Mouse (Mus musculus) stomach, embryonic 16.5 days (tissue): ENCODE results near the gene Sec16a. TPM values are rescaled to one million over a fixed set of nuclear protein-coding genes. Genes with fewer than 3 reads are reported as not detected.
A peak's percentile ranks its signal among the peaks of the same experiment; 100 is the strongest.

Experiments
- ATAC-seq: fragments of 200-750 bp; cut with Nextera tagmentation; 2 replicates; pipeline ENCODE4 v1.8.0; 2017; ENCODE audit warnings: moderate number of reproducible peaks, moderate TSS enrichment; ENCODE audit not compliant: insufficient read depth, low FRiP score
- H3K27ac ChIP-seq: fragments of 300-500 bp; sonication (generic); 2 replicates; pipeline ENCODE4 v1.5.1; 2014; ENCODE audit warnings: low read length
- H3K27me3 ChIP-seq: fragments of 300-500 bp; sonication (generic); 2 replicates; pipeline ENCODE4 v1.6.1; 2014; ENCODE audit warnings: low read length, control low read depth, mixed read lengths; ENCODE audit not compliant: control insufficient read depth, insufficient read depth
- H3K36me3 ChIP-seq: fragments of 300-500 bp; sonication (generic); 2 replicates; pipeline ENCODE4 v1.6.1; 2014; ENCODE audit warnings: low read length; ENCODE audit not compliant: control insufficient read depth, insufficient read depth
- H3K4me1 ChIP-seq: fragments of 300-500 bp; sonication (generic); 2 replicates; pipeline ENCODE4 v1.6.1; 2014; ENCODE audit warnings: low read length, control low read depth, mixed read lengths; ENCODE audit not compliant: control insufficient read depth, insufficient read depth
- H3K4me2 ChIP-seq: fragments of 300-500 bp; sonication (generic); 2 replicates; pipeline ENCODE4 v1.6.1; 2014; ENCODE audit warnings: low read depth, low read length, mixed read lengths
- H3K4me3 ChIP-seq: fragments of 300-500 bp; sonication (generic); replicated peaks from 2 replicates; pipeline ENCODE4 v1.5.1; 2014; ENCODE audit warnings: mild to moderate bottlenecking, low read length
- H3K9ac ChIP-seq: fragments of 300-500 bp; sonication (generic); 2 replicates; pipeline ENCODE4 v1.6.1; 2014; ENCODE audit warnings: low read length
- H3K9me3 ChIP-seq: fragments of 300-500 bp; sonication (generic); replicated peaks from 2 replicates; pipeline ENCODE4 v1.6.1; 2016; ENCODE audit warnings: low read length, control low read depth; ENCODE audit not compliant: control insufficient read depth
- WGBS: fragments of 180-500 bp; shearing (Covaris S2); extraction: QIAGEN DNeasy Blood & Tissue Kit; methylation state at CpG from one replicate; pipeline ENCODE4 v1.1.7; 2014; 5-methylcytosine and 5-hydroxymethylcytosine counted together
- microRNA-seq: library from miRNA; unstranded; fragments of <30 nt; microRNA quantifications from one replicate; pipeline ENCODE4, GENCODE M21; 2016
- polyA plus RNA-seq: library from polyadenylated mRNA; unstranded; fragments of >200 nt; fragmentation: Nextera tagmentation; extraction: Ambion mirVana; gene quantifications from 2 replicates; pipeline ENCODE4 v1.2.1, GENCODE M21; 2015

Gene Sec16a
- polyA plus RNA-seq, 1 experiment from 2014 or later, result 28.2 TPM

DNA sequence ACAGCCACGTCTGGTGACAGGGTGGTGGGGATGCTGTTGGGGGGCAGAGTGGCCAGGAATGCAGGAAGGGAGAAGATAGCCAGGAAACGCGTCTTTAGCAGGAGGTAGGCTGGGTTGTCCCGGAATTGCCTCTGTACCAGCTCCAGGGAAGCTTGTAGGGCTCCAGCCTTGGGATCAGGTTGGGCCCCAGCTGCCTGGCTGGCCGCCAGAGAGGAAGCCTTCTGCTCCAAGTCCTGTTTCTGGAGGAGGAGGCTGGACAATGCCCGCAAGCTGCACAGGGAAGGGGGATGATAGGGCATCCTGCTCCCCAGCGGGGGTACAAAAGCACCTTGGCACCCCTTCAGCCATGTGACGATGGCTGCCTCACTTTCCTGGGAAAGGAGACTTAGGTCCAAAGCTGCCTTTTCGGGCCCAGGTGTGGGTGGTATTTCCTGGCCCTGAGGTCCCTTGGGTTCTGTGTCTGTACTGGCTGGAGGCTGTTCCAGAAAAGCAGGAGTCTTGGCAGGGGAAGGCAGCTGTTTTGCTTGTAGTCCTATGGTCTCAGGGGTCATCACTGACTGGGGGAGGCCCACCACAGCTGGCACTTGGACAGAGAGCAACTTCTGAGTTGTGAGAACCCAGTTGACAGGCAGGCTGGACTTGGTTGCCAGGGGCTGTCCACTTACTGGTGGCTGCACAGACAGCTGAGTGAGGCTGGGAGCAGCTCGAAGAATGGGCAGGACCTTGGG lies 80.1 kb downstream of the Sec16a start:
- Histone ChIP-seq H3K4me2 (no peak overlapping the region), H3K27ac (peak overlapping the region; percentile 50; the same call in 1 of the 2 replicates), H3K36me3 (peaks cover 28% of the 10 kb centered on the region; the same call in 1 of the 2 replicates), H3K9me3 (no peaks in the 10 kb centered on the region), H3K9ac (peak overlapping the region; percentile 28; the same call in 1 of the 2 replicates), H3K4me1 (peaks cover 6% of the 10 kb centered on the region; the same call in 1 of the 2 replicates), H3K27me3 (no peaks in the 10 kb centered on the region), H3K4me3 (no peak overlapping the region)
- ATAC-seq, result no peak; the same call in 1 of the 2 replicates
- WGBS, result 72% methylated on average over 10 of the region's 10 CpGs

DNA sequence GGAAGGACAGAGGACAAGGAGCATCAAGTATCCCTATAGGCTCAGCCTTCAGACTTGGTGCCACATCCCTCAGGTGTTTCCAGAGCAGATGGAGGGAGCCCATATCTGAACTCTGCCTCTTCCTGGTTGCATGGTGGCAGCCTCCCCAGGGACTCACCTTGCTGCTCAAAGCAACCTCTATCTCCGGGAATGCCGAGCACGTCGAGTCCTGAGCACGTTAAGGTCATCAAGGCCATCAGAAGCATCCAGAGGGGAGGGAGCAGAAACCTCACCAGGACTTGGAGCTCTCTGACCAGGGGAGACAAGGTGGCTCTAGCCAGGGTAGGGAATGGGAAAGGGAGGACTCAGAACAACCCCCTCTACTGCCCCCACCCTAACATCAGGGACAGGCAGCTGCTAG lies 81.5 kb downstream of the Sec16a start:
- H3K4me3 ChIP-seq, result no peak overlapping the region
- H3K27ac ChIP-seq, result no peak overlapping the region
- peaks cover 6% of the 10 kb centered on the region; the same call in 1 of the 2 replicates for H3K4me1 ChIP-seq
- H3K27me3 ChIP-seq, result no peaks in the 10 kb centered on the region
- no peak overlapping the region for H3K4me2 ChIP-seq
- 53% methylated on average over 5 of the region's 5 CpGs for WGBS
- H3K36me3 ChIP-seq, result peaks cover 21% of the 10 kb centered on the region; the same call in 1 of the 2 replicates
- H3K9me3 ChIP-seq, result no peaks in the 10 kb centered on the region
- ATAC-seq, result no peak
- H3K9ac ChIP-seq, result no peak overlapping the region

- Histone ChIP-seq H3K36me3 (peaks cover 16% of the 10 kb centered on the region; the same call in 1 of the 2 replicates), H3K27me3 (no peaks in the 10 kb centered on the region), H3K4me2 (no peak overlapping the region), H3K9me3 (no peaks in the 10 kb centered on the region), H3K4me3 (no peak overlapping the region), H3K27ac (no peak overlapping the region), H3K4me1 (peaks cover 6% of the 10 kb centered on the region; the same call in 1 of the 2 replicates), H3K9ac (no peak overlapping the region)
- no peak for ATAC-seq
- 86% methylated on average over 5 of the region's 5 CpGs for WGBS
Observed at GRCm38 (mm10) chr2:26362991-26363390, 82.0 kb downstream of the Sec16a start.

DNA sequence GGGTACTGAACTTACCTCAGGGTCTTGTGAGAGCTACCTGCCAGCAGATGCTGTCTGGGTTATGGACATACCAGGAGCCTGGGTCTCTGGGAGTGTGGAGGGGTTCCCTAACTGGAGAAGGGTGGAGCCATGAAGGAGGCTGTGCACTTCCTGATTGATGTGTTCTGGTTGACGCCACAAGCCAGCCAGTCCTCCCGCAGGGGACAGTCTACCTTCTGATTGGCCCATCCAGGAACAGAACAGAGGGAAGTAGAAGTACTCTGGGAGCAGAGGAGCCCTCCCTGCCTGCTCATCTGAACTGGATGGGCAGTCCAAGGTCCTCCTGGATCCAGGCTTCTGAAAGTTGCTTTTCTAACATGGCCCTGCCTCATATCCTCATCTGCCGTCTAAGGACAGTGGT lies 84.2 kb downstream of the Sec16a start, which contains the start of gene Card9:
Card9 (minus strand) TSS at position 147 of the 400 bp plus-strand sequence.
- 36% methylated on average over 3 of the region's 3 CpGs for WGBS
- H3K27me3 ChIP-seq, result no peaks in the 10 kb centered on the region
- H3K4me1 ChIP-seq, result peaks cover 6% of the 10 kb centered on the region; the same call in 1 of the 2 replicates
- no peak within 1 kb of the TSS; the same call in 1 of the 2 replicates for H3K27ac ChIP-seq
- H3K9me3 ChIP-seq, result no peaks in the 10 kb centered on the region
- no peak for ATAC-seq
- H3K4me3 ChIP-seq, result no peak within 1 kb of the TSS
- peak within 1 kb of the TSS; percentile 11; the same call in 1 of the 2 replicates for H3K4me2 ChIP-seq
- H3K36me3 ChIP-seq, result no peaks in the 10 kb centered on the region
- H3K9ac ChIP-seq, result no peak within 1 kb of the TSS

DNA sequence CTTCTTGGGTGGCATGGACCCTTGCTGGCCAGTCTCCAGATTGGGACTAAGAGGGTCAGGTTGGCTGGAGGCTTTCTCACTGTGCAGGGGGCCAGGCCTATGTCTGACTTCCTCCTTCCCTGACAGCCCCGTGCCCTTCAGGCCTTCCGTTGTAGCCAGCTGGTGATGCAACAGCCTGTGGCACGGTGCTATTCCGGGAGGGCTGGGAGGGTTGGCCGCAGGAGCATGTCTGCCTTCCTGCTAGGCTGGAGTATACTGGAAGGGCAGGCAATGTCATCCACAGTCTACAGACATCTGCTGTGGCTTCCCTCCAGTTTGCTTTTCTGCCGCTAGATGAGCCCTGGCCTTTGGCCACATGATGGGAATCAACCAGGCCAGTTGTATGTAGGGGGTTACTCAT lies 85.0 kb downstream of the Sec16a start:
- no peaks in the 10 kb centered on the region for H3K9me3 ChIP-seq
- no peaks in the 10 kb centered on the region for H3K36me3 ChIP-seq
- H3K4me2 ChIP-seq, result peak overlapping the region; percentile 11; the same call in 1 of the 2 replicates
- H3K9ac ChIP-seq, result no peak overlapping the region
- WGBS, result 66% methylated on average over 6 of the region's 6 CpGs
- no peak overlapping the region for H3K4me3 ChIP-seq
- peaks cover 5% of the 10 kb centered on the region; the same call in 1 of the 2 replicates for H3K4me1 ChIP-seq
- H3K27me3 ChIP-seq, result no peaks in the 10 kb centered on the region
- H3K27ac ChIP-seq, result no peak overlapping the region; the same call in 1 of the 2 replicates
- ATAC-seq, result peak; percentile 9; the same call in 1 of the 2 replicates

Small RNAs within 50 kb of the gene (microRNA-seq; reads per million reads assigned to microRNA genes)
- 1.2 reads per million for gene Mir6996

Other genes starting within 250 kb of the Sec16a start
- gene Lhx3, start 236.9 kb downstream of the Sec16a start, polyA plus RNA-seq, result not detected in 2 replicates
- 23.2 and 24.1 TPM in 2 replicates for gene Qsox2, start 207.7 kb downstream of the Sec16a start, polyA plus RNA-seq
- gene Ccdc187, start 150.7 kb downstream of the Sec16a start, polyA plus RNA-seq, result 0.58 and 0.82 TPM in 2 replicates
- gene Gpsm1, start 129.7 kb downstream of the Sec16a start, polyA plus RNA-seq, result 28.8 and 33.0 TPM in 2 replicates
- 20.5 and 23.8 TPM in 2 replicates for gene Dnlz, start 93.1 kb downstream of the Sec16a start, polyA plus RNA-seq
- 1.1 and 1.5 TPM in 2 replicates for gene Card9, start 84.3 kb downstream of the Sec16a start, polyA plus RNA-seq
- gene Snapc4, start 64.6 kb downstream of the Sec16a start, polyA plus RNA-seq, result 25.8 and 26.1 TPM in 2 replicates
- gene Entr1, start 55.9 kb downstream of the Sec16a start, polyA plus RNA-seq, result 98.7 and 105 TPM in 2 replicates
- 97.0 and 104 TPM in 2 replicates for gene Pmpca, start 55.9 kb downstream of the Sec16a start, polyA plus RNA-seq
- 15.2 and 15.9 TPM in 2 replicates for gene Inpp5e, start 36.0 kb downstream of the Sec16a start, polyA plus RNA-seq
- 14.1 and 15.4 TPM in 2 replicates for gene Notch1, start 71.4 kb upstream of the Sec16a start, polyA plus RNA-seq
- 116 and 120 TPM in 2 replicates for gene Egfl7, start 134.8 kb upstream of the Sec16a start, polyA plus RNA-seq
- not detected in 2 replicates for gene Gm20532, start 141.4 kb upstream of the Sec16a start, polyA plus RNA-seq
- gene Agpat2, start 159.2 kb upstream of the Sec16a start, polyA plus RNA-seq, result 66.8 and 72.1 TPM in 2 replicates
- gene Fam69b, start 183.2 kb upstream of the Sec16a start, polyA plus RNA-seq, result 23.2 and 27.3 TPM in 2 replicates
- not detected in 2 replicates for gene Lcn4, start 226.1 kb upstream of the Sec16a start, polyA plus RNA-seq